Mouse (Mus musculus): ENCODE measurements at regions not wholly inside any gene's neighbourhood (a gene's known extent, or its start where the extent isn't known, plus 50 kb on each side); places are given as distances from the start of the nearest gene placed in this dataset.

GRCm38 (mm10) chr14:102621546-102621945 is 360.9 kb downstream of the Kctd12 start:
- ATAC-seq (ENCODE audit: low TSS enrichment) = no peak

GRCm38 (mm10) chr14:102619056-102619455 is 363.4 kb downstream of the Kctd12 start:
- no peak for ATAC-seq (ENCODE audit: low TSS enrichment)

GRCm38 (mm10) chr14:102615588-102616309 is 366.7 kb downstream of the Kctd12 start:
- no peak for ATAC-seq (ENCODE audit: low TSS enrichment)

GRCm38 (mm10) chr14:102606055-102606454 is 376.4 kb downstream of the Kctd12 start:
- ATAC-seq (ENCODE audit: low TSS enrichment) = peak; percentile 95

GRCm38 (mm10) chr14:102594850-102595249 is 387.6 kb downstream of the Kctd12 start:
- ATAC-seq (ENCODE audit: low TSS enrichment) = peak; percentile 97

- ATAC-seq (ENCODE audit: low TSS enrichment) = no peak
Measured at GRCm38 (mm10) chr14:102553781-102554180, 428.7 kb downstream of the Kctd12 start.

GRCm38 (mm10) chr14:102552598-102552997 is 429.8 kb downstream of the Kctd12 start:
- ATAC-seq (ENCODE audit: low TSS enrichment) = no peak

GRCm38 (mm10) chr14:102524894-102525577 is 457.4 kb downstream of the Kctd12 start:
- ATAC-seq (ENCODE audit: low TSS enrichment) = no peak

- ATAC-seq (ENCODE audit: low TSS enrichment) = no peak
Measured at GRCm38 (mm10) chr14:102516765-102517164, 465.7 kb downstream of the Kctd12 start.

GRCm38 (mm10) chr14:102514527-102514926 is 467.9 kb downstream of the Kctd12 start:
- ATAC-seq (ENCODE audit: low TSS enrichment) = no peak

GRCm38 (mm10) chr14:102512651-102513050 is 469.8 kb downstream of the Kctd12 start:
- ATAC-seq (ENCODE audit: low TSS enrichment) = no peak

GRCm38 (mm10) chr14:102511691-102512383 is 470.6 kb downstream of the Kctd12 start:
- no peak for ATAC-seq (ENCODE audit: low TSS enrichment)

GRCm38 (mm10) chr14:102510387-102510786 is 472.1 kb downstream of the Kctd12 start:
- peak; percentile 77 for ATAC-seq (ENCODE audit: low TSS enrichment)

GRCm38 (mm10) chr14:102505696-102506321 is 476.6 kb downstream of the Kctd12 start:
- ATAC-seq (ENCODE audit: low TSS enrichment) = peak; percentile 47; the same call in 1 of the 2 replicates

- ATAC-seq (ENCODE audit: low TSS enrichment) = no peak
Measured at GRCm38 (mm10) chr14:102497179-102497578, 485.3 kb downstream of the Kctd12 start.

- ATAC-seq (ENCODE audit: low TSS enrichment) = no peak
Measured at GRCm38 (mm10) chr14:102492376-102492775, 490.1 kb downstream of the Kctd12 start.

GRCm38 (mm10) chr14:102491205-102491604 is 491.2 kb downstream of the Kctd12 start:
- no peak for ATAC-seq (ENCODE audit: low TSS enrichment)

- ATAC-seq (ENCODE audit: low TSS enrichment) = no peak
Measured at GRCm38 (mm10) chr14:102477162-102477561, 505.3 kb downstream of the Kctd12 start.

- no peak for ATAC-seq (ENCODE audit: low TSS enrichment)
Measured at GRCm38 (mm10) chr14:102469326-102469725, 513.1 kb downstream of the Kctd12 start.

- no peak for ATAC-seq (ENCODE audit: low TSS enrichment)
Measured at GRCm38 (mm10) chr14:102461001-102461400, 521.4 kb downstream of the Kctd12 start.

GRCm38 (mm10) chr14:102439738-102440137 is 542.7 kb downstream of the Kctd12 start:
- no peak for ATAC-seq (ENCODE audit: low TSS enrichment)

Measured in frontal cortex, adult (tissue).